Mouse (Mus musculus) liver, adult 2 months (tissue): ENCODE data around the gene Atp5mpl. TPM values are rescaled to one million over a fixed set of nuclear protein-coding genes. Genes with fewer than 3 reads are reported as not detected.

Experiments used
- DNase-seq: peaks from one replicate; pipeline ENCODE4 v3.0.0-alpha.2; 2011; ENCODE audit warnings: low read depth, low spot score; ENCODE audit errors: extremely low read depth
- H3K27ac ChIP-seq: fragments of 200-500 bp; replicated peaks from 2 replicates; pipeline ENCODE4 v1.5.1; 2012; ENCODE audit warnings: low read depth, mild to moderate bottlenecking, control low read depth, inconsistent platforms, low read length; ENCODE audit not compliant: insufficient read depth
- H3K27me3 ChIP-seq: fragments of 200-500 bp; 2 replicates; pipeline ENCODE4 v1.6.1; 2012; ENCODE audit warnings: mild to moderate bottlenecking, moderate library complexity, low read length, inconsistent platforms; ENCODE audit not compliant: control insufficient read depth, insufficient read depth
- H3K36me3 ChIP-seq: fragments of 200-500 bp; 2 replicates; pipeline ENCODE4 v1.6.1; 2012; ENCODE audit warnings: low read length, inconsistent platforms; ENCODE audit not compliant: control insufficient read depth, insufficient read depth
- H3K4me1 ChIP-seq: fragments of 200-500 bp; 2 replicates; pipeline ENCODE4 v1.6.1; 2011; ENCODE audit warnings: low read length; ENCODE audit not compliant: control insufficient read depth, insufficient read depth
- H3K4me3 ChIP-seq: fragments of 200-500 bp; 2 replicates; pipeline ENCODE4 v1.5.1; 2011; ENCODE audit warnings: low read depth, mild to moderate bottlenecking, control low read depth, low read length, moderate library complexity; ENCODE audit not compliant: insufficient read depth
- H3K79me2 ChIP-seq: fragments of 200-500 bp; 2 replicates; pipeline ENCODE4 v1.6.1; 2012; ENCODE audit warnings: inconsistent platforms, mild to moderate bottlenecking, low read length, moderate library complexity; ENCODE audit not compliant: control insufficient read depth, insufficient read depth
- H3K9ac ChIP-seq: fragments of 200-500 bp; 2 replicates; pipeline ENCODE4 v1.6.1; 2012; ENCODE audit warnings: low read depth, mild to moderate bottlenecking, control low read depth, inconsistent platforms, low read length
- CTCF ChIP-seq: fragments of 200-500 bp; IDR thresholded peaks from 2 replicates; pipeline ENCODE4 v1.5.1; 2011; ENCODE audit warnings: low read depth, low read length, control low read depth
- POLR2A ChIP-seq: fragments of 200-500 bp; IDR thresholded peaks from 2 replicates; pipeline ENCODE4 v1.6.1; 2011; ENCODE audit warnings: low read length, control low read depth; ENCODE audit not compliant: insufficient read depth; ENCODE audit errors: extremely low read depth
- WGBS: fragments of 180-500 bp; shearing (Covaris S2); methylation state at CpG from one replicate; pipeline ENCODE4 v1.1.7; 2018; 5-methylcytosine and 5-hydroxymethylcytosine counted together
- polyA plus RNA-seq: library from polyadenylated mRNA; depleted of rRNA; stranded (reverse); fragments of >200 nt; gene quantifications from 2 replicates; pipeline ENCODE4 v1.2.3, GENCODE M21; 2012
- total RNA-seq: library from RNA; depleted of rRNA; stranded (reverse); fragments of >200 nt; gene quantifications from 2 replicates; pipeline ENCODE4 v1.2.3, GENCODE M21; 2014

Atp5mpl gene
- total and polyA plus RNA-seq, 2 experiments, result 26.3 to 444 TPM

DNA sequence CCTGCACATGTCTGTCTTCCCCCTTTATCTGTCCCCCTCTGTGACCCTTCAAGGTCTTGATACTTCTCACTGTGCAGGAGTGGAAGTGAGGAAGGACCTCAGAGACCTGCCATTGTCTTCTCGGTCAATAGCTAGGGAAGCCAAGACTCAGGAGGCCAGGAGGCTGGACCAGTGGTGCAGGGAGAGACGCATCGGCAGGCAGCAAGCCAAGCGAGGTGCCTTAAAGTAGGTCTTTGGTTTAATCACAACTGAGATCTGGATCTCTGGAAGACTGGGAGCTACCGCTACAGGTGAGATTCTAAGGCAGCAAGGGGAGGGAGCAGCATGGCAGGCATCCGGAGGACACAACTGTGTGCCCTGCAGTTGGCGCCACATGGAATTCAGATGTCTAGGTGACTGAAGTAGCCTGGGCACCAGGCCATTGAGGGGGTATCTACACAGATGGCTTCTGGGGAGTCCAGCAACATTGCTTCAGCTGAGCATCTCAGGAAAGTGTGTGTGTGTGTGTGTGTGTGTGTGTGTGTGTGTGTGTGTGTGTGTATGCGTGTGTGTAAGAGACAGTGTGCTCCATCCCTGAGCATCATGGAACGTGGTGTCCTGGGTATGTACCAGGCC is 35.3 kb downstream of the Atp5mpl start:
- WGBS, result 85% methylated on average over 9 of the region's 9 CpGs
- Histone ChIP-seq H3K36me3 (no peaks in the 10 kb centered on the region), H3K27ac (no peak overlapping the region; the same call in 1 of the 2 replicates), H3K9ac (no peak overlapping the region), H3K4me1 (peaks cover 7% of the 10 kb centered on the region), H3K79me2 (no peaks in the 10 kb centered on the region), H3K27me3 (no peaks in the 10 kb centered on the region), H3K4me3 (no peak overlapping the region)
- TF ChIP-seq POLR2A (no peak), CTCF (no peak)
- DNase-seq, result no peak

GRCm38 (mm10) chr12:111928411-111928966 is 38.3 kb downstream of the Atp5mpl start:
- H3K27ac ChIP-seq, result no peak overlapping the region
- H3K36me3 ChIP-seq, result no peaks in the 10 kb centered on the region
- 94% methylated on average over 18 of the region's 18 CpGs for whole genome bisulfite sequencing
- H3K4me3 ChIP-seq, result no peak overlapping the region
- no peak for DNase-seq
- H3K27me3 ChIP-seq, result no peaks in the 10 kb centered on the region
- no peaks in the 10 kb centered on the region for H3K4me1 ChIP-seq
- no peak for TF ChIP-seq CTCF
- no peak for TF ChIP-seq POLR2A
- no peak overlapping the region for H3K9ac ChIP-seq
- H3K79me2 ChIP-seq, result no peaks in the 10 kb centered on the region

DNA sequence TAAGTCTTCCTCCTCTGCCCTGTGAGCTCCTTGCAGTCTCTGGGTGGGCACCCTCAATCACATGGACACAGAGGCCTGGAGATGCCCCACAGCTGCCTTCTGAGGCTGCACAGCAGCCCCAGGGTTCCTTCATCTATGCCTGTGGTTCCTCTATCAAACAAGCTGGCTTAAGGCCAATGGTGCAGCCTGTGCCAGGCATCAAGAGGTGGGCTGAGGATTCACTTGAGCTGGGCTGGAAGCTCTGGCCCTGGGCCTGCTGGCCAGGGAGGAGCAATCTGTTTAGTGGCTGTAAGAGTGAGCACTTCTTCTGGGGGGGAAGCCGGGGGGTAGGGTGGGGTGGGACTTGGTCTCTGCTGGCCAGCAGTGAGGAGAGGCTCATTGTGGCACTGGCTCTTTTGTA is 39.4 kb downstream of the Atp5mpl start:
- H3K4me1 ChIP-seq, result no peaks in the 10 kb centered on the region
- no peaks in the 10 kb centered on the region for H3K27me3 ChIP-seq
- H3K36me3 ChIP-seq, result no peaks in the 10 kb centered on the region
- H3K9ac ChIP-seq, result no peak overlapping the region
- 92% methylated on average over 1 of the region's 1 CpGs for WGBS
- H3K4me3 ChIP-seq, result no peak overlapping the region
- no peaks in the 10 kb centered on the region for H3K79me2 ChIP-seq
- DNase-seq, result no peak
- TF ChIP-seq CTCF (no peak), POLR2A (no peak)
- no peak overlapping the region for H3K27ac ChIP-seq

GRCm38 (mm10) chr12:111923117-111923516 is 43.7 kb downstream of the Atp5mpl start:
- Histone ChIP-seq H3K36me3 (no peaks in the 10 kb centered on the region), H3K4me3 (no peak overlapping the region), H3K27me3 (no peaks in the 10 kb centered on the region), H3K4me1 (no peaks in the 10 kb centered on the region), H3K9ac (no peak overlapping the region), H3K79me2 (no peaks in the 10 kb centered on the region), H3K27ac (no peak overlapping the region)
- no peak for DNase-seq
- no peak for TF ChIP-seq POLR2A
- TF ChIP-seq CTCF, result no peak
- 93% methylated on average over 6 of the region's 6 CpGs for WGBS

DNA sequence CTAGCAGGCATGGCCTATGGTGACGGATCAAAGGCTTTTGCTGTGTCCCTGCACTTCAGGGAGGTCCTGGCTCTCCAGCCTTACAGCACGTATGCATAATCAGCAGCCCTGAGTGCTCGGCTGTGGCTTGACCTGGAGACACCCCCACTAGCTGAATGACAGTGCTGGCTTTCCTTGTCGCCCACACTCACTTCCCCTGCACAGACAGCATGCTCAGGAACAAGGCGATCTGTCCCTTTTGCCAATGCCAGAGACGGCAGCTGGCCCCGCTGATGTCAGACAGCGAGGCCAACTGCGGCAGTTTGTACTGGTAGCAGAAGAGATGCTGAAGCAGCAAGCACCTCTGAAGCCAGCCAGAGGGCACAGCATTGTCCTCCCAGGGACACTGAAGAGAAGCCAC is 46.7 kb downstream of the Atp5mpl start:
- no peak overlapping the region for H3K27ac ChIP-seq
- no peaks in the 10 kb centered on the region for H3K27me3 ChIP-seq
- H3K36me3 ChIP-seq, result no peaks in the 10 kb centered on the region
- no peaks in the 10 kb centered on the region for H3K79me2 ChIP-seq
- H3K9ac ChIP-seq, result no peak overlapping the region
- DNase-seq, result no peak
- no peak for TF ChIP-seq CTCF
- no peak for TF ChIP-seq POLR2A
- WGBS, result 65% methylated on average over 9 of the region's 9 CpGs
- no peak overlapping the region for H3K4me3 ChIP-seq
- H3K4me1 ChIP-seq, result no peaks in the 10 kb centered on the region

DNA sequence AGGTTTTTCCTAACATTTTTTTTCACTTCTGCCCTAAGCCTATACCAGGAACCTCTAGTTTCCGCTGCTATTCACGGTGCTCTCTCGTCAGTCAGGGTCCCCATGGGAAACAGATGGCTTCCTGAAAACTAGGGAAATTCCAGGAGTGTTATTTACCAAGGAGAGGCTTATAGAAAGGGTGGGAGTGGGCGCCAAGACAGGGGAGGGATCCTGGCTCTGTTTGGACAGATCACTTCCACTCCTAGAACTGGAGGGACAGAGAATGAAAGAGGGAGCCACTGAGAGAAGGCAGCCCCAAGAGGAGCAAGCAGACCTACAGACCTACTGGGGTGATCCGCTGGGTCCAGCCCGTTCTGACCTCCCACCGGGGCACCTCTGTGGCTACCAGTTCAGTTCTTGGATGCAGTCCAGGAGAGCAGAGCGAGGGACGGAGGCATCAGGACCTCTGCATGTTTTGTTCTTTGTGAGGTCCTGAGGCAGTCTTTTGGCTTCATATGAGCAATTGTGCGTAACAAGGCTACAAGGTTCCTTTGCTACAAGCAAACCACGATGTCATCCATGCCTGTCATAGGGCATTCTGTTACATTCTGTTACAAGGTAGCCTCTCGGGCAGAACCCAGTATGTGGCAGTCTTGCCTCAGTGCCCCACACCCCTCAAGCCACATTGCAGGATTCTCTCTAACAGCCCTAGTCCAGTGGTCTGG is 50.1 kb downstream of the Atp5mpl start:
- H3K79me2 ChIP-seq, result no peaks in the 10 kb centered on the region
- no peak for DNase-seq
- H3K4me3 ChIP-seq, result no peak overlapping the region
- no peak overlapping the region for H3K27ac ChIP-seq
- H3K9ac ChIP-seq, result no peak overlapping the region
- no peaks in the 10 kb centered on the region for H3K36me3 ChIP-seq
- no peak for TF ChIP-seq CTCF
- no peak for TF ChIP-seq POLR2A
- H3K27me3 ChIP-seq, result no peaks in the 10 kb centered on the region
- WGBS, result 64% methylated on average over 12 of the region's 12 CpGs
- peaks cover 8% of the 10 kb centered on the region for H3K4me1 ChIP-seq
